Mouse (Mus musculus): ENCODE results near the gene Milr1.
A peak's percentile ranks its signal among the peaks of the same experiment; 100 is the strongest.
"Not testable (repeated sequence)": the region's sequence is repeated elsewhere in the genome, so short reads cannot be mapped to it uniquely, and the experiment has no call there.

Milr1 gene

DNA sequence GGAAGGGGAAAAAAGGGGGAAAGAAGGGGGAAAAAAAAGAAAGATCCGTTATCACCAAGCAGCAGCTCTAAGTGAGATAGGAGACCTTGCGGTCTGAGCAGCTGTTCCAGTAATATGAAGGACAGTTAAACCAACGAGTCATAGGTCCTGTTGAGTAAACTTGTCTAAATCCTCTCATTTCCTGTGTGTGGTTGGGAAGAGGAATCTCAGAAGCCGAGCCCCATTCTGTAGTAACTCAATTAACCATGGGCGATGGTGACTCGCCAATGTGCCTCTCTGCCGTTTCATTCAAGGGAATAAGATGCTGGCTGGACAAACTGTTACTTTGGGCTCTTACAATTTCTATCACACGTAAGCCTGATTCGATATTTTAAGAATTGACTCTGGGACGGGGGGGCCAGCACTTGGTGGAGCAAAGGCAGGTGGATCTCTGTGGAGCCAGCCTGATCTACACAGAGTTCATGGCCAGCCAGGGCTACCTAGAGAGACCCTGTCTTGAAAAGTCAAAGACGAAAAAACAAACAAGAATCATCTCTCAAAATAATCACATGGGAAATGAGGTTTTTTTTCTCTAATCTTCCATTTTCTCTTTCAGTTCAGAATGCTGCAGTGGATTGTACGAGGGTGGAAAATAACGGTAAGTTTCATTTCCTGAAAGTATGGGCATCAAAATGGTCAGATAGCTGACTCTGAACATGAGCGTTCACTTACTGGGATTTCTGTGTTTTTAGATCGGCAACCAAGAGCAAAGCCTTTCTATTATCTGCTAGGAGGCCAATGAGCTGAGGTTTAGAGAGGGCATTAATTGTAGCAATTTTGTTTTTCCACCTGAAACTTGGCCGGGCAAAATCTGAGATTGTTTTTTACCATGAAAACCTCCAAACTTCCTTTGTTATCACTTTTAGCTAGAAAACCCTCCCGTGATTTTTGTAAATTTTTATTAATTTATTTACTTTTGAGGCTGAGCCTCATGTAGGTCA lies at the start of gene Milr1:
TSS of gene Milr1 (plus strand) at position 188 of the 980 bp plus-strand sequence.
- no peak for DNase-seq (ENCODE audit: low read depth, low spot score)

- no peak for DNase-seq (ENCODE audit: low read depth, low spot score)
Observed at GRCm38 (mm10) chr11:106701589-106701988, 49.4 kb upstream of the Milr1 start.

- DNase-seq (ENCODE audit: low read depth, low spot score): no peak
Observed at GRCm38 (mm10) chr11:106702584-106702983, 48.4 kb upstream of the Milr1 start.

- no peak for DNase-seq (ENCODE audit: low read depth, low spot score)
Observed at GRCm38 (mm10) chr11:106703931-106704330, 47.1 kb upstream of the Milr1 start.

GRCm38 (mm10) chr11:106704399-106705111 lies 46.5 kb upstream of the Milr1 start:
- no peak for DNase-seq (ENCODE audit: low read depth, low spot score)

DNA sequence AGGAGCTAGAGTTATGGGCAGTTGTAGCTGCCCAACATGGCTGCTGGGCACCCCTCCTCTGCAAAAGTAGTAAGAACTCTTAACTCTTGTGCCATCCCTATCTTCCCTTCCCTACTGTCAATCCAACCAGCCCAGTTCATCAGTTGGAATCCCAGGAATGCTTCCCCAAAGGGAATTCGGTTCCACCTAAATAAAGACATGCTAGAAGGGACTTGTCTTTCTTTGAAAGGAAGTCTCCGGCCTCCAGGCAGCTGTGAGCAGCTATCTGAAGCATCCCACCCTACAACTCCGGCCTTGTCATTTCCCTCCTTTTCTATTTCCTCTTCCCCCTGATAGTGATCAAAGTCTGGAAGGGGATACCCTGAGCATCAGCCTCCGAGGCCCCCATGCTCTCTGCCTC lies 44.8 kb upstream of the Milr1 start:
- DNase-seq (ENCODE audit: low read depth, low spot score): no peak

DNA sequence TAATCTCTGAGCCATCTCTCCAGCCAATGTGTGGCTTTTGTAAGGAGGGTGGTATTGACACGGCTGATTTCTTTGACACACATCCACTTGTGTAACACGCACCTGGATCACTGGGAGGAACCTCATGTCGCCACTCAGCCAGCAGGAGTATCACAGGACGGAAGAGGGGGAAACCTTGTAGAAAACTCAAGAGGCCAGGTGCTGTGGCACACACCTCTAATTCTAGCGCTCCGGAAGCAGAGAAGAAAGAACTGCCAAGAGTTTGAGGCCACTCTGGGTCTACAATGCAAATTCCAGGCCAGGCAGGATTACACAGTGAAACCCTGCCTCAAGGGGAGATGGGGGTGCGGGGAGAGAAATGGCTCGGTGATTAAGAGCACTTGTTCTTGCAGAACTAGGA lies 43.9 kb upstream of the Milr1 start:
- DNase-seq (ENCODE audit: low read depth, low spot score): no peak

- no peak for DNase-seq (ENCODE audit: low read depth, low spot score)
Observed at GRCm38 (mm10) chr11:106707866-106708265, 43.2 kb upstream of the Milr1 start.

DNA sequence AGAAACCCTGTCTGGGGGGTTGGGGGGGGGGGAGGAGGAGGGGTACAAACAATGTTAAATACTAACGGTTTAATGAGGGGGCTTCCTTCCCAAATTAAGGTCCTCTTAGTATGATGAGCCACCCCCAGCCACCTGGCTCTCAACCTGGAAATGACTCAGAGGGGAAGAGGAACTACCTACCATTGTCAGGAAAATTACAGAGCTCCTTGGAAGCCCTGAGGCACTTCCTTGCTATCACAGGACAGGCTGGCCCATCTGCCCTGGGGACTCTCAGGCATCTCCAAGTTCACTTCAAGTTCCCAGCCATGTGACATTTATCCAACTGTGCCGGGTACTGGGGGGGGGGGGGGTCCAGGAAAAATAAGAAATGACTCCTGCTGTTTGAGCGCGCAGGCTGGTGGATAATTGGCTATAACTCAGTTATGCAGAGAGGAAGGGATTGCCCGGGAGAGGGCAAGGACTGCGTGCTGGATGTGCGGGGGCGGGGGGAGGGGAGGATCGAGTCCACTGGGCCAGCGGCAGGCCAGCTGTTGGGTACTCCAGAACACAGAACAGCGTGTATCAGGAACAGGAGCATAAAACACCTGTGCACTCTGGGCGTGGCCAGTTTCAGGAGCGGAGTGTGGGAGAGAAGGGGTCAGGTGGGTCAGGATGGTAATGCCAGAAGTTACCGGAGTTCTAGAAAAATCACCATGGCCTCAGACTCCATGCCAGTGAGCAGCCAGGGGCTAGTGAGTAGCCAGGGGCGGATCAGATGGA lies 41.6 kb upstream of the Milr1 start:
- DNase-seq (ENCODE audit: low read depth, low spot score): no peak

GRCm38 (mm10) chr11:106710789-106711188 lies 40.2 kb upstream of the Milr1 start:
- no peak for DNase-seq (ENCODE audit: low read depth, low spot score)

- DNase-seq (ENCODE audit: low read depth, low spot score): no peak
Observed at GRCm38 (mm10) chr11:106715066-106715465, 36.0 kb upstream of the Milr1 start.

DNA sequence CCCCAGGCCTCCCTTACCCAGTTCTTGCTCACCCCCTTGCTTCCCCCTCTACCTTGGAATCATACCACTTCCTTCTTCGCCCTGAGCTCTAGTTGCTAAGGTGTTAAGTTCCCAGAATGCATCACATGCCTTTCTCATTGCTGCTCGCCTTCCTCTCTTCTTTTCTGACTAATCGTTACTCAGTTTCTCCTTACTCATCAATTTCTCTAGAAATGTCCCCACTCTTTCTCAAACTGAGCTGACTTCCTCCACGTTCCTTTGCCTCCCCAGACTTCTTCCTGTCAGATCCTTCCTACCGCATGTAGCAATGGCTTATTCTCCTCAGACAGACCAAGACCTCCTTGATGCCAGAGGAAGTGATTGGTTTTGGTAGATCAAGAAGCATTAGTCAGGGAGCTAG lies 34.5 kb upstream of the Milr1 start:
- DNase-seq (ENCODE audit: low read depth, low spot score): no peak

- DNase-seq (ENCODE audit: low read depth, low spot score): no peak
Observed at GRCm38 (mm10) chr11:106720379-106720778, 30.6 kb upstream of the Milr1 start.

GRCm38 (mm10) chr11:106722831-106723361 lies 28.1 kb upstream of the Milr1 start:
- DNase-seq (ENCODE audit: low read depth, low spot score): no peak

DNA sequence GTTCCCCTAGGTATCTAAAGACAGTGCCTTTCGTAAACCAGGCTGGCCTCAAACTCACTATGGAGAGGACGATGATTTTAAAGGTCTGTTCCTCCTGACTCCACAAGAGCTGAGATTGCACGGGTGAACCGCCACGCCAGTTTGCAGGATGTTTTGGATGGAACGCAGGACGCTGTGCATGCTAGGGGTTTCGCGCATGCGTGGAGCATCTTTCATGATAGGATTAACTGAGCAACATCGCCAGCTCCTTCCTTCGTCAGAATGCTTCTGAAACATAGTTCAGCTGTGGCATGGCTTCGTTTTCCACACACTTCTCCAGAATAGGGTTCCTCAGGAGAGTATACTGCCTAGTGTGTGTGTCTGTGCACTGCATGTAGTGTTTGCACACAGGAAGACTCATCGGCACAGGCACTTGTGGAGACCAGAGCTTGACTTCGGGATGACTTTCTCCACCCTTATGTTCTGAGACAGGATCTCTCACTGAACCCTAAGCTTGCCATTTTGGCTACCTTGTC lies 27.4 kb upstream of the Milr1 start:
- DNase-seq (ENCODE audit: low read depth, low spot score): no peak

DNA sequence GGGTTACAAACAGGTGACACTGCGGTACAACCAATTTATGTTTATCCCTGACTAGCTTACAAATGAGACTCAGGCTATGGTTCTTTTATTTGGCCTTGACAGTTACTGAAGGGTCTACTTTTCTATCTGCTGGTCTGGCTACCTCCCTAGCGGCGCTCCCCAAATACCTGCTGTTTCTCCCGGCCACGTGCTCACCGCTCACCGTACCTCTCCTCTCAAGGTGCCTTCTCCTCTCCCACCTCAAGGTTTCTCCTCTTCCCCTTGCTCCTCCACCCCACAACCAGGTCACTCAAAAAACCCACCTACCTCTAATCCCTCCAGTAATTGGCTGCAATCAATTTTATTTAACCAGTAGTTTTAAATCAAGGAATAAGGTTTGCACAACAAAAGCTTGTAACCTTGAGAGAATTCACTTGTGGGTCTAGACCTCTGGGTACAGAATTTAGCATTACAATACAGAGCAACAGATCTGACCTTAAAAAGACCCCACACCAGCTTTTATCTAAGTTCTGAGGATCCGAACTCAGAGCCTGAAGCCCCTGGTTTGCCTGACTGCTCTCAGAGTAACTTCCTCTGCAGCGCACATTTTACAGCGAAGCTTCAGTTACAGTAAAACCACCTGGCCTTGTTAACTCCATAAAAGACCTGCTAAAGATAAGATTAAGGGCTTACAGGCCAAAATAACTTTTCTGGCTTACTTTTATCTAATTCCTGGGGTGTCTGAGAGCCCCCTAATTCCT lies 26.7 kb upstream of the Milr1 start:
- no peak for DNase-seq (ENCODE audit: low read depth, low spot score)

DNA sequence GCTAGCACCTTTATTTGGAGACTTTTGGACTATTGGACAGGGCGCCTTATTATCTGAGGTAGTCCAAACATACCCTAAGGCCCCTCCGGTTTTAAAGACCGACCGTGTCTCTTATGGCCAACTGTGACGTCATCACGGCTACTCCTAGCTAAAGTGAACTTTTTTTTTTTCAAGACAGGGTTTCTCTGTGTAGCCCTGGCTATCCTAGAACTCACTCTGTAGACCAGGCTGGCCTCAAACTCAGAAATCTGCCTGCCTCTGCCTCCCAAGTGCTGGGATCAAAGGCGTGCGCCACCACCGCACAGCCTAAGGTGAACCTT lies 26.1 kb upstream of the Milr1 start:
- DNase-seq (ENCODE audit: low read depth, low spot score): not testable (repeated sequence)

GRCm38 (mm10) chr11:106727967-106728366 lies 23.1 kb upstream of the Milr1 start:
- DNase-seq (ENCODE audit: low read depth, low spot score): peak; percentile 47

GRCm38 (mm10) chr11:106728402-106729366 lies 22.3 kb upstream of the Milr1 start:
- DNase-seq (ENCODE audit: low read depth, low spot score): no peak

- no peak for DNase-seq (ENCODE audit: low read depth, low spot score)
Observed at GRCm38 (mm10) chr11:106729656-106730055, 21.4 kb upstream of the Milr1 start.
